Mouse (Mus musculus) neural tube, embryonic 11.5 days (tissue): ENCODE measurements around the gene Cnn3. TPM values are rescaled to one million over a fixed set of nuclear protein-coding genes. Genes with fewer than 3 reads are reported as not detected.
A peak's percentile ranks its signal among the peaks of the same experiment; 100 is the strongest.

Experiments used
- ATAC-seq: fragments of 200-750 bp; cut with Nextera tagmentation; 2 replicates; pipeline ENCODE4 v1.8.0; 2017; ENCODE audit warnings: moderate number of reproducible peaks, mild to moderate bottlenecking, moderate TSS enrichment, moderate library complexity; ENCODE audit not compliant: insufficient read depth, low FRiP score, low TSS enrichment
- DNase-seq: peaks from one replicate; pipeline ENCODE4 v3.0.0-alpha.2; 2015; ENCODE audit warnings: low spot score
- H3K27ac ChIP-seq: fragments of 300-500 bp; sonication (generic); 2 replicates; pipeline ENCODE4 v1.5.1; 2014; ENCODE audit warnings: low read depth, mild to moderate bottlenecking, low read length
- H3K27me3 ChIP-seq: fragments of 300-500 bp; sonication (generic); 2 replicates; pipeline ENCODE4 v1.6.1; 2014; ENCODE audit warnings: mild to moderate bottlenecking, low read length, mixed read lengths; ENCODE audit not compliant: control insufficient read depth, insufficient read depth
- H3K36me3 ChIP-seq: fragments of 300-500 bp; sonication (generic); 2 replicates; pipeline ENCODE4 v1.6.1; 2014; ENCODE audit warnings: mild to moderate bottlenecking, low read length, moderate library complexity, mixed read lengths; ENCODE audit not compliant: control insufficient read depth, insufficient read depth
- H3K4me1 ChIP-seq: fragments of 300-500 bp; sonication (generic); 2 replicates; pipeline ENCODE4 v1.6.1; 2014; ENCODE audit warnings: low read length, mixed read lengths; ENCODE audit not compliant: control insufficient read depth, insufficient read depth
- H3K4me2 ChIP-seq: fragments of 300-500 bp; sonication (generic); 2 replicates; pipeline ENCODE4 v1.6.1; 2014; ENCODE audit warnings: low read depth, mild to moderate bottlenecking, moderate library complexity
- H3K4me3 ChIP-seq: fragments of 300-500 bp; sonication (generic); 2 replicates; pipeline ENCODE4 v1.5.1; 2014; ENCODE audit warnings: low read depth, low read length
- H3K9ac ChIP-seq: fragments of 300-500 bp; sonication (generic); 2 replicates; pipeline ENCODE4 v1.6.1; 2014; ENCODE audit warnings: mild to moderate bottlenecking, low read length
- H3K9me3 ChIP-seq: fragments of 300-500 bp; sonication (generic); 2 replicates; pipeline ENCODE4 v1.6.1; 2016; ENCODE audit warnings: low read length; ENCODE audit not compliant: control insufficient read depth
- WGBS: fragments of 180-500 bp; shearing (Covaris S2); extraction: QIAGEN DNeasy Blood & Tissue Kit; methylation state at CpG from one replicate; pipeline ENCODE4 v1.1.7; 2014; 5-methylcytosine and 5-hydroxymethylcytosine counted together
- polyA plus RNA-seq: library from polyadenylated mRNA; unstranded; fragments of >200 nt; fragmentation: Nextera tagmentation; extraction: Ambion mirVana; gene quantifications from 2 replicates; pipeline ENCODE4 v1.2.1, GENCODE M21; 2014

Cnn3 gene
- polyA plus RNA-seq: 1,106 and 1,111 TPM in 2 replicates

DNA sequence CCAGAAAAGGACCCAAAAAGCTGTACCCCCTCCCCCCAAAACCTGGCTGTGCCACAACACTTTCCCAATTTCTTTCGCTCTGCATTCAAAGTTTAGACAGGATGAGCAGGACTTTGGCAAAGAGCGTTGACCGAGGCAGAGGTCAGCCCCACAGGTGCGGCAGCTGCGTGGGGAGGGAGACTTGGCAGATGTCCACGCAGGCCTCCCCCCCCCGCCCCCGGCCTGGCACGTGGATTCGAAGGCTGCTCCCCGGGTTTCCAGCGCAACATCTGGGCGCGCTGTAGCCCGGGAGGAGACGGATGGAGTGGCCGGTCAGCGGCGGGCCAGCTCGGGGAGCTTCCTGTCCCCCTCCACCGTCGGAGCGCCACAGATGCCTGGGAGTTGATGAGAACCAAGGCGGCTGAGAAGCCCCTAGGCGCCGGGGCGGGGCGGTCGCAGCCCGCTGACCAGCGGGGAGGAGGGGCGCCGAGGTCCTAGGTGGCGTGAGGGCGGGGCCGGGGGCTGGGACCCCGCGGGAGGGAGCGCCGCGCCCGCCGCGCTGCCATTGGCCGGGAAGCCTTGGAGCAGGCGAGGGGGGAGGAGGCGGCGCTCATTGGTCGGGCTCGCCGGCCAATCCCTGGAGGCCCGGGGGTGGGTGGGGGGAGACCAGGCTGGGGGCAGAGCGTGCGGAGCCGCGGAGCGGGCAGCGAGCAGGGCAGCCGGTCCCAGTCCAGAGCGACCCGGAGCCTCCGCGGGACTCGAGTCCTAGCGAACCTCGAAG, at the start of gene Cnn3:
TSS of gene Cnn3 (plus strand) at position 637 of the 760 bp plus-strand sequence.
- Histone ChIP-seq H3K27me3 (no peaks in the 10 kb centered on the region), H3K4me2 (peak within 1 kb of the TSS; percentile 76), H3K27ac (peak within 1 kb of the TSS; percentile 99), H3K4me3 (peak within 1 kb of the TSS; percentile 88), H3K36me3 (no peaks in the 10 kb centered on the region), H3K4me1 (peaks cover 16% of the 10 kb centered on the region), H3K9ac (peak within 1 kb of the TSS; percentile 98), H3K9me3 (no peaks in the 10 kb centered on the region)
- ATAC-seq (peak; percentile 90), DNase-seq (peak; percentile 98)
- WGBS: 1% methylated on average over 37 of the region's 66 CpGs

GRCm38 (mm10) chr3:121378708-121379612, 47.3 kb upstream of the Cnn3 start:
- H3K27me3 ChIP-seq: no peaks in the 10 kb centered on the region
- H3K4me2 ChIP-seq: no peak overlapping the region
- no peak overlapping the region for H3K27ac ChIP-seq
- H3K9ac ChIP-seq: no peak overlapping the region
- DNase-seq: no peak
- H3K4me3 ChIP-seq: no peak overlapping the region
- H3K4me1 ChIP-seq: no peaks in the 10 kb centered on the region
- 45% methylated on average over 15 of the region's 15 CpGs for WGBS
- no peaks in the 10 kb centered on the region for H3K9me3 ChIP-seq
- H3K36me3 ChIP-seq: no peaks in the 10 kb centered on the region
- no peak for ATAC-seq

DNA sequence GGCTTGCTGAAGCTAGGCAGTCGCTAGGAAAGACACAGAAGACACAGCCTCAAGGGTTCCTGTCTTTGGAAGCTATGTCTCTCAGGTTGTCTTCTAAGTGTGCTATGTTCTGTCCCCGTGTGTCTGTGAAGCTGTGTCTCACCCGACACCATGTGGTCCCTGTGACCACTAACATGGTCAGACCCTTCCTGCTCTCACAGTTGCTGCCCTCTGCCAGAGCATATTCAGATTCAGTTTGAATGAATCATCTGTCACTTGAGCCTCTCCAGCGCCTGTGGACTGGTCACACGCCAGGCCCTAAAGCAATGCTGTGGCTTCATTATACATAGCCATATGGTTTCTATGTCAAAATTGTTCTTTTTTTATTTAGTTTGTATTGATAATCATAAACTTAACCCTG, 46.6 kb upstream of the Cnn3 start:
- ATAC-seq: no peak

GRCm38 (mm10) chr3:121387471-121388009, 38.8 kb upstream of the Cnn3 start:
- Histone ChIP-seq H3K4me1 (no peaks in the 10 kb centered on the region), H3K9me3 (no peaks in the 10 kb centered on the region), H3K27ac (no peak overlapping the region), H3K4me2 (no peak overlapping the region), H3K27me3 (no peaks in the 10 kb centered on the region), H3K36me3 (no peaks in the 10 kb centered on the region), H3K9ac (no peak overlapping the region), H3K4me3 (no peak overlapping the region)
- 70% methylated on average over 3 of the region's 3 CpGs for WGBS
- DNase-seq (no peak), ATAC-seq (no peak)

More for the DNA sequence above, 46.6 kb upstream of the Cnn3 start:
- H3K4me2 ChIP-seq: no peak overlapping the region
- H3K27ac ChIP-seq: no peak overlapping the region
- H3K4me3 ChIP-seq: no peak overlapping the region
- H3K4me1 ChIP-seq: no peaks in the 10 kb centered on the region
- no peaks in the 10 kb centered on the region for H3K36me3 ChIP-seq
- H3K9me3 ChIP-seq: no peaks in the 10 kb centered on the region
- no peak for DNase-seq
- H3K27me3 ChIP-seq: no peaks in the 10 kb centered on the region
- 85% methylated on average over 5 of the region's 5 CpGs for WGBS
- H3K9ac ChIP-seq: no peak overlapping the region

DNA sequence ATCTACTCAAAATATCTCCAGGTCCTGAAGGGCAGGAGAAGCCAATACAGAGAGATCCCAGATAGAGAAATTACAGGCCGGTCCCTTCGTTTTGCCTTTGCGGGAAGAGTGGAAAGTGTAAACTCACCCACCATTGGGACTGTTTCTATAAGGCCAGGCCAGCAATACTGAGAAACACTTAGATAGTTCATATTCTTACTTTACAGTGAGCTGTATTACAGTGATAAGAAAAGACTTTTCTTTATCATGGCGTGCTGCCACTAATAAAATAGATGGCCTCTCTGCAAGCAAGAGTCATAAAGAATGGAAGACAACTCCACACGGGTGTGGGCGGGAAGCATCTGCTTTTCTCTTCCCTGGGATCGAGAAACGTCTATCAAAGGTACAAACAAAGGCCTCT, 36.9 kb upstream of the Cnn3 start:
- WGBS: 63% methylated on average over 8 of the region's 8 CpGs
- Histone ChIP-seq H3K4me2 (no peak overlapping the region), H3K27ac (no peak overlapping the region), H3K27me3 (no peaks in the 10 kb centered on the region), H3K4me3 (no peak overlapping the region), H3K9ac (no peak overlapping the region), H3K9me3 (no peaks in the 10 kb centered on the region), H3K4me1 (no peaks in the 10 kb centered on the region), H3K36me3 (no peaks in the 10 kb centered on the region)
- no peak for ATAC-seq
- DNase-seq: no peak

DNA sequence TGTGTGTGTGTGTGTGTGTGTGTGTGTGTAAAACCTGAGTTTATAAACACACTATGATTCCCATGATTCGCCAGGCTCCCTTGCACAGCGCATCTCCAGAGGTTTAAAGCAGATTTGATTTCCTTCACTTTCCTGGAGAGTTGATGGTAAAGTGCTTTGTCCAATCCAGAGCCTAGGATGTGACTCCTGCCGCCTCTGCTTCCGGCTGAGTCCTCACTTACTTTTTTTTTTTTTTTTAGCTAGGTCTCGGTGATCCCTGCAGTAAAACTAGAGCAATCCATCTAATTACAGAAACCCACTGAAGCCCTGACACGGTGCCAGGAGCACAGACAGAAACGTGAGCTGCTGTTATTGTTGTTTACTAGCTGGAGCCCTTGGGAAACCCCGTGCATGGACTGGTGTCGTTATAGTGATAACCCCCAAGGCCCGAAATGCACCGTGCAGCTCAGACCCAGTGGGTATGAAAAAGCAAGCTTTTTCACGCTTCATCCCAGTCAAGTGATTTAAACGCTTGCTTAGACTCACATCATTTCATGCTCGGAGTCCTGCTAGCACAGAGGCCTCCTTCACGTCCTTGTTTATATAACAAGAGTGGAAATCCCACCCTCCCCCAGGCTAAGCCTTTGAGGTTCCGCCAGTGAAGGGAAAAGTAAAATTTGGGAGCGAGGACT, 36.3 kb upstream of the Cnn3 start:
- peak; percentile 71 for DNase-seq
- H3K4me2 ChIP-seq: peak overlapping the region; percentile 25
- H3K9me3 ChIP-seq: no peaks in the 10 kb centered on the region
- no peaks in the 10 kb centered on the region for H3K27me3 ChIP-seq
- H3K27ac ChIP-seq: no peak overlapping the region
- H3K36me3 ChIP-seq: no peaks in the 10 kb centered on the region
- H3K4me3 ChIP-seq: peak overlapping the region; percentile 3; the same call in 1 of the 2 replicates
- peak; percentile 89 for ATAC-seq
- 14% methylated on average over 17 of the region's 17 CpGs for WGBS
- no peaks in the 10 kb centered on the region for H3K4me1 ChIP-seq
- no peak overlapping the region for H3K9ac ChIP-seq

GRCm38 (mm10) chr3:121390724-121391123, 35.6 kb upstream of the Cnn3 start:
- H3K4me2 ChIP-seq: no peak overlapping the region
- DNase-seq: peak; percentile 28
- H3K4me1 ChIP-seq: no peaks in the 10 kb centered on the region
- no peak overlapping the region for H3K9ac ChIP-seq
- H3K27ac ChIP-seq: no peak overlapping the region
- 27% methylated on average over 7 of the region's 7 CpGs for WGBS
- no peak overlapping the region for H3K4me3 ChIP-seq
- no peaks in the 10 kb centered on the region for H3K27me3 ChIP-seq
- no peaks in the 10 kb centered on the region for H3K36me3 ChIP-seq
- no peaks in the 10 kb centered on the region for H3K9me3 ChIP-seq
- ATAC-seq: peak; percentile 45

DNA sequence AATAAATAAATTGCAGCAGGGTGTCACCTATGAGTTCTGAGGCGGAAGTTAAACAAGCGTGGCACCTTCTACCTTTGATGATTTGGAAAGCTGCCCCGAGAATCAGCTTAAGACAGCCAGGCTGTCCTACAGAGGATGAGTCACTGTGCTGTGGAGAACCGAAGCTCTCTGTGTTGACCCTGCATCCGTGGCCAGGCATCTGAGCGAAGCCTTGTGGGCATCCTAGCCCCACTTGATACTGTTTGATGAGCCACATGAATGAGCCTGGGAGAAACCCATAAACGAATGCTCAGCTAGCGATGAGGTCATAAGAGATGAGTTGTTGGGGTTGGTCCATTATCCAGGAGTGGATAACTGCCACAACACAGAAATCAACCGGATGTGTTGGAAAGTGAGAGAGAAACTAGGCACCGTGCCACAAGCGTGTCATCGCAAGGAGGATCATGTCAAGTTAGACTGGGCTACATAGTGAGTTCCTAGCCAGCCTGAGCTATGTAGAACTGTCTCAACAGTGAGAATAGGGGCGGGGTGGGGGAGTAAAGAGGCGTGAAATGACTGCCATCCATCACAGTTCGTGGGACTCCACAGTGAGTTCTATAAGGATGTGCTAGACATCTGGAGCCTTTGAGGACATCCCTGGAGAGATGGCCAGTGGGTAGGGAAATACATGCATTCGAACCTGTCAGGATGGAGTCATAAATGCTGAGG, 30.6 kb upstream of the Cnn3 start:
- ATAC-seq (no peak), DNase-seq (no peak)
- Histone ChIP-seq H3K36me3 (no peaks in the 10 kb centered on the region), H3K27me3 (no peaks in the 10 kb centered on the region), H3K4me2 (no peak overlapping the region), H3K4me1 (peaks cover 5% of the 10 kb centered on the region; the same call in 1 of the 2 replicates), H3K9ac (no peak overlapping the region), H3K27ac (no peak overlapping the region), H3K4me3 (no peak overlapping the region), H3K9me3 (no peaks in the 10 kb centered on the region)
- 66% methylated on average over 16 of the region's 16 CpGs for WGBS
